Mouse (Mus musculus) heart, postnatal 36 days (tissue): ENCODE results near the gene Klrc2. TPM values are rescaled to one million over a fixed set of nuclear protein-coding genes. Genes with fewer than 3 reads are reported as not detected.
"Not testable (repeated sequence)": the region's sequence is repeated elsewhere in the genome, so short reads cannot be mapped to it uniquely, and the experiment has no call there.

Experiments
- DNase-seq, 2 experiments: peaks; one replicate each; pipeline ENCODE4 v3.0.0; 2021 to 2022
- intact Hi-C: fragments of 180-260 bp; cut with DNase I; formaldehyde crosslinking; loops from one replicate; pipeline ENCODE4 v1.15.1; 2025
- microRNA-seq, 2 experiments: library from miRNA; unstranded; fragments of <30 nt; microRNA quantifications; one replicate each; pipeline ENCODE4 v1.2.0; 2021; ENCODE audit warnings: borderline number of aligned reads in 2 of 2
- total RNA-seq, 2 experiments: library from RNA; stranded (reverse); gene quantifications; 2 replicates each; pipeline ENCODE4 v1.2.3; 2021

Klrc2 gene
- not detected for total RNA-seq

GRCm38 (mm10) chr6:129660589-129660988 lies at the start of gene Klrc2:
Gene Klrc2, minus strand, starts transcription at chr6:129660689.
- DNase-seq, intact Hi-C loops: not testable (repeated sequence)

- DNase-seq, intact Hi-C loops: not testable (repeated sequence)
These were observed 30.9 kb upstream of the Klrc2 start for GRCm38 (mm10) chr6:129691436-129691835.

GRCm38 (mm10) chr6:129680379-129680778 lies 19.9 kb upstream of the Klrc2 start:
- no peak for DNase-seq
- intact Hi-C loops: no loop called here

- intact Hi-C loops: no loop called here
- no peak for DNase-seq
These were observed 18.4 kb upstream of the Klrc2 start, which contains the start of gene Klrc1 for GRCm38 (mm10) chr6:129678873-129679272. Gene Klrc1, minus strand, starts transcription at chr6:129678973.

GRCm38 (mm10) chr6:129661301-129661700 lies 812 bp upstream of the Klrc2 start:
- DNase-seq, intact Hi-C loops: not testable (repeated sequence)

- intact Hi-C loops, DNase-seq: not testable (repeated sequence)
These were observed 16.4 kb downstream of the Klrc2 start for GRCm38 (mm10) chr6:129644054-129644453.

- DNase-seq, intact Hi-C loops: not testable (repeated sequence)
These were observed 17.3 kb downstream of the Klrc2 start, which contains the start of gene Klrc3 for GRCm38 (mm10) chr6:129643237-129643636. Gene Klrc3, minus strand, starts transcription at chr6:129643337.

- DNase-seq, intact Hi-C loops: not testable (repeated sequence)
These were observed 29.4 kb downstream of the Klrc2 start for GRCm38 (mm10) chr6:129631046-129631445.

- intact Hi-C loops: no loop called here
- DNase-seq: no peak
These were observed 36.8 kb downstream of the Klrc2 start, which contains the start of gene Klrk1 for GRCm38 (mm10) chr6:129623735-129624134. Gene Klrk1, minus strand, starts transcription at chr6:129623864.

GRCm38 (mm10) chr6:129608372-129608771 lies 52.1 kb downstream of the Klrc2 start:
- DNase-seq: no peak
- intact Hi-C loops: no loop called here

Small RNAs within 50 kb of the gene (microRNA-seq; reads per million reads assigned to microRNA genes)
- gene Mir680-1: 0 reads per million in 2 experiments

Other genes with a start within 250 kb of the Klrc2 start
- gene Clec1a, start 208.7 kb downstream of the Klrc2 start, total RNA-seq: 10 to 100 TPM in 1 of 2 experiments, 1 to 10 TPM in 1; 9.8 to 11.1 TPM
- under 1 TPM; 0.08 to 0.16 TPM for gene Olr1, start 153.5 kb downstream of the Klrc2 start, total RNA-seq
- gene Tmem52b, start 148.1 kb downstream of the Klrc2 start, total RNA-seq: not detected
- gene Gabarapl1, start 127.5 kb downstream of the Klrc2 start, total RNA-seq: 100 to 1,000 TPM; 151 to 152 TPM
- not detected for gene Klre1, start 82.8 kb downstream of the Klrc2 start, total RNA-seq
- gene Klrd1, start 68.9 kb downstream of the Klrc2 start, total RNA-seq: under 1 TPM in 1 of 2 experiments, not detected in 1; 0.38 TPM
- gene Klrk1, start 36.8 kb downstream of the Klrc2 start, total RNA-seq: under 1 TPM in 1 of 2 experiments, not detected in 1; 0.19 TPM
- not detected for gene Klrc3, start 17.4 kb downstream of the Klrc2 start, total RNA-seq
- under 1 TPM in 1 of 2 experiments, not detected in 1; 0.41 TPM for gene Klrc1, start 18.3 kb upstream of the Klrc2 start, total RNA-seq
- not detected for gene Klri1, start 56.4 kb upstream of the Klrc2 start, total RNA-seq
- not detected for gene Klri2, start 79.8 kb upstream of the Klrc2 start, total RNA-seq
- gene Gm156, start 123.6 kb upstream of the Klrc2 start, total RNA-seq: not detected
- gene Gm17631, start 202.0 kb upstream of the Klrc2 start, total RNA-seq: not detected
- not detected for gene Klra17, start 216.0 kb upstream of the Klrc2 start, total RNA-seq